Mouse (Mus musculus) midbrain, embryonic 15.5 days (tissue): ENCODE measurements around the gene Ctsl. TPM values are rescaled to one million over a fixed set of nuclear protein-coding genes. Genes with fewer than 3 reads are reported as not detected.

Experiments used
- ATAC-seq: fragments of 200-750 bp; cut with Nextera tagmentation; replicated peaks from 2 replicates; pipeline ENCODE4 v1.8.0; 2017; ENCODE audit warnings: moderate TSS enrichment
- H3K27ac ChIP-seq: fragments of 300-500 bp; sonication (generic); 2 replicates; pipeline ENCODE4 v1.5.1; 2015; ENCODE audit warnings: mild to moderate bottlenecking, inconsistent platforms
- H3K27me3 ChIP-seq: fragments of 300-500 bp; sonication (generic); replicated peaks from 2 replicates; pipeline ENCODE4 v1.6.1; 2015; ENCODE audit warnings: inconsistent platforms
- H3K36me3 ChIP-seq: fragments of 300-500 bp; sonication (generic); replicated peaks from 2 replicates; pipeline ENCODE4 v1.6.1; 2015; ENCODE audit warnings: inconsistent platforms
- H3K4me1 ChIP-seq: fragments of 300-500 bp; sonication (generic); 2 replicates; pipeline ENCODE4 v1.6.1; 2015; ENCODE audit warnings: inconsistent platforms
- H3K4me2 ChIP-seq: fragments of 300-500 bp; sonication (generic); 2 replicates; pipeline ENCODE4 v1.6.1; 2015; ENCODE audit warnings: inconsistent platforms, mild to moderate bottlenecking, moderate library complexity
- H3K4me3 ChIP-seq: fragments of 300-500 bp; sonication (generic); 2 replicates; pipeline ENCODE4 v1.5.1; 2015; ENCODE audit warnings: mild to moderate bottlenecking, inconsistent platforms
- H3K9ac ChIP-seq: fragments of 300-500 bp; sonication (generic); 2 replicates; pipeline ENCODE4 v1.6.1; 2015; ENCODE audit warnings: mild to moderate bottlenecking, inconsistent platforms
- H3K9me3 ChIP-seq: fragments of 300-500 bp; sonication (generic); 2 replicates; pipeline ENCODE4 v1.6.1; 2016; ENCODE audit warnings: inconsistent platforms
- WGBS: fragments of 180-500 bp; shearing (Covaris S2); methylation state at CpG from one replicate; pipeline ENCODE4 v1.1.7; 2015; ENCODE audit warnings: mixed read lengths; 5-methylcytosine and 5-hydroxymethylcytosine counted together
- polyA plus RNA-seq: library from polyadenylated mRNA; unstranded; fragments of >200 nt; fragmentation: Nextera tagmentation; extraction: Ambion mirVana; gene quantifications from 2 replicates; pipeline ENCODE4 v1.2.1, GENCODE M21; 2015

The Ctsl gene
- polyA plus RNA-seq, 1 experiment from 2014 or later: 134 TPM

GRCm38 (mm10) chr13:64309842-64310241, 60.8 kb downstream of the Ctsl start:
- Histone ChIP-seq H3K4me2 (no peak overlapping the region), H3K27me3 (no peaks in the 10 kb centered on the region), H3K9me3 (no peaks in the 10 kb centered on the region), H3K9ac (no peak overlapping the region), H3K4me3 (no peak overlapping the region), H3K27ac (no peak overlapping the region), H3K4me1 (peaks cover 11% of the 10 kb centered on the region), H3K36me3 (no peaks in the 10 kb centered on the region)
- WGBS: 86% methylated on average over 11 of the region's 11 CpGs
- ATAC-seq: no peak

Other genes with a start within 250 kb of the Ctsl start
- 0.82 and 1.1 TPM in 2 replicates for gene Slc35d2, start 241.5 kb downstream of the Ctsl start, polyA plus RNA-seq
- gene Zfp367, start 217.7 kb downstream of the Ctsl start, polyA plus RNA-seq: 4.2 and 4.9 TPM in 2 replicates
- gene Habp4, start 209.1 kb downstream of the Ctsl start, polyA plus RNA-seq: 39.0 and 41.4 TPM in 2 replicates
- 2.4 and 2.5 TPM in 2 replicates for gene Cdc14b, start 95.6 kb downstream of the Ctsl start, polyA plus RNA-seq
- gene Aaed1, start 58.2 kb downstream of the Ctsl start, polyA plus RNA-seq: 12.8 and 15.3 TPM in 2 replicates
- 29.7 and 29.9 TPM in 2 replicates for gene Cdk20, start 61.4 kb upstream of the Ctsl start, polyA plus RNA-seq
- not detected in 2 replicates for gene Fam240b, start 126.9 kb upstream of the Ctsl start, polyA plus RNA-seq